7 mouse cellular contexts compared by ENCODE assay signal in the genomic region with DNA sequence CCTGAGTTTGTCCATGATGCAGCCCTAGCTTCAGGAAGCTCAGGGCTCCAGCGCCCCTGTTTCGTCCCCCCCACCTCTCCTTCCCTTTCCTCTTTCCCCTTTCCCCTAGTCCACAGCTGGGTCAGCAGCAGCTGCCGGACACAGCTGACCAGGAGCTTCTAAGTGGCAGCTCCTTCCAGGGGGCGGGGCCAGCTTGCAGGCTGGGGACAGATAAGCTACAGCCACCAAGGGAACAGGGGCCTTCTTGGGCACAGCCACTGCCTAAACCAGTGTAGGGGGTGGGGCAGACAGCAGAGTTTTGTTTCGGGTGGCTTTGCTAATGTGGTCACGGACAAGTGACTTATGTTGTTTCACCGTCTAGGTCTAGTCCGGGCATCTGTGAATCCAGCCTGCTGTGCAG. TPM values are rescaled to one million over a fixed set of nuclear protein-coding genes. Genes with fewer than 3 reads are reported as not detected.
A peak's percentile ranks its signal among the peaks of the same experiment; 100 is the strongest.
DNase-seq lines count a peak whose midpoint lies in the region; ATAC-seq and TF ChIP-seq lines count a peak whose summit lies in the region.

Gene Epor (minus strand): TSS at position 90 of the 400 bp plus-strand sequence.

- peak within 1 kb of the TSS; percentile 91 for H3K27ac ChIP-seq in MEL (ENCODE audit: control insufficient read depth, low read depth, low read length)
- no peak within 1 kb of the TSS for H3K27ac ChIP-seq in intestine, postnatal 0 days (ENCODE audit: low read depth, low read length)
- H3K27ac ChIP-seq in lung, postnatal 0 days (ENCODE audit: low read length), result no peak within 1 kb of the TSS
- no peak within 1 kb of the TSS for H3K27ac ChIP-seq in small intestine, adult 2 months (ENCODE audit: insufficient read depth, low read depth, low read length)

- H3K9me3 ChIP-seq in MEL (replicated peaks; ENCODE audit: insufficient read depth, low read length), result no peaks in the 10 kb centered on the region
- H3K9me3 ChIP-seq in intestine, postnatal 0 days (ENCODE audit: control insufficient read depth), result no peaks in the 10 kb centered on the region
- no peaks in the 10 kb centered on the region for H3K9me3 ChIP-seq in lung, postnatal 0 days (ENCODE audit: low read length)

- H3K79me2 ChIP-seq in MEL (ENCODE audit: control insufficient read depth, insufficient read depth, low read length, poor library complexity), result peaks cover 41% of the 10 kb centered on the region

- peak within 1 kb of the TSS; percentile 77 for H3K9ac ChIP-seq in MEL (ENCODE audit: control insufficient read depth, low read depth, low read length, poor library complexity, severe bottlenecking)
- H3K9ac ChIP-seq in intestine, postnatal 0 days (ENCODE audit: low read depth, low read length), result 0 out of 2 replicates have a peak within 1 kb of the TSS, but pooled peaks have one; percentile 17
- H3K9ac ChIP-seq in lung, postnatal 0 days (replicated peaks; ENCODE audit: low read depth), result no peak within 1 kb of the TSS; the same call in 1 of the 2 replicates

- TF ChIP-seq POLR2A in MEL (IDR thresholded peaks at IDR 0.05; ENCODE audit: control insufficient read depth in 1 of 2, insufficient read depth in 1 of 2, low read depth in 1 of 2, low read length in 2 of 2, poor library complexity in 1 of 2), result no peak
- no peak for TF ChIP-seq POLR2A in small intestine, adult 2 months (IDR thresholded peaks at IDR 0.05; ENCODE audit: low read depth, low read length)

- peaks cover 14 to 26% of the 10 kb centered on the region in 2 experiments for H3K36me3 ChIP-seq in MEL (ENCODE audit: control insufficient read depth in 1 of 2, insufficient read depth in 2 of 2, low read length in 2 of 2)
- no peaks in the 10 kb centered on the region for H3K36me3 ChIP-seq in intestine, postnatal 0 days (ENCODE audit: control insufficient read depth, insufficient read depth)
- no peaks in the 10 kb centered on the region for H3K36me3 ChIP-seq in lung, postnatal 0 days (ENCODE audit: insufficient read depth, low read length)
- no peaks in the 10 kb centered on the region for H3K36me3 ChIP-seq in small intestine, adult 2 months (ENCODE audit: control insufficient read depth, insufficient read depth, low read length)

- no peak for TF ChIP-seq EP300 in MEL (IDR thresholded peaks at IDR 0.05; ENCODE audit: low read depth in 1 of 2, low read length in 2 of 2)
- no peak for TF ChIP-seq EP300 in lung, postnatal 0 days (IDR thresholded peaks at IDR 0.05)

- peak; percentile 9; the same call in 1 of the 2 replicates for ATAC-seq in granulocyte monocyte progenitor cell, adult 5-6 weeks (replicated peaks; ENCODE audit: poor library complexity, severe bottlenecking)
- no peak for ATAC-seq in intestine, postnatal 0 days
- peak; percentile 42 for ATAC-seq in lung, postnatal 0 days
- no peak for ATAC-seq in frontal cortex, adult (ENCODE audit: low TSS enrichment)

- peak within 1 kb of the TSS; percentile 88 for H3K4me2 ChIP-seq in intestine, postnatal 0 days (replicated peaks; ENCODE audit: low read depth)
- H3K4me2 ChIP-seq in lung, postnatal 0 days (replicated peaks; ENCODE audit: low read depth, low read length), result peak within 1 kb of the TSS; percentile 81

- peak; percentile 95 for DNase-seq in MEL (ENCODE audit: low read depth, low spot score)
- peak; percentile 82 for DNase-seq in c-Kit-positive CD71-positive TER-119-positive erythroid progenitor cells, embryonic 14.5 days (ENCODE audit: low spot score)
- peak; percentile 51 for DNase-seq in lung, postnatal 0 days (ENCODE audit: low spot score)

- peak within 1 kb of the TSS; percentile 75 to 77 for H3K4me3 ChIP-seq in MEL (ENCODE audit: control insufficient read depth in 1 of 2, insufficient read depth in 1 of 2, low read depth in 2 of 2, low read length in 2 of 2)
- peak within 1 kb of the TSS; percentile 50 for H3K4me3 ChIP-seq in intestine, postnatal 0 days (ENCODE audit: low read depth, low read length)
- H3K4me3 ChIP-seq in lung, postnatal 0 days (ENCODE audit: low read depth, low read length), result peak within 1 kb of the TSS; percentile 37
- peak within 1 kb of the TSS; percentile 57 for H3K4me3 ChIP-seq in small intestine, adult 2 months (ENCODE audit: low read depth, low read length)

- H3K4me1 ChIP-seq in MEL (ENCODE audit: control insufficient read depth in 1 of 2, insufficient read depth in 2 of 2, low read length in 2 of 2), result peaks cover 13 to 27% of the 10 kb centered on the region in 2 experiments
- no peaks in the 10 kb centered on the region; the same call in 1 of the 2 replicates for H3K4me1 ChIP-seq in intestine, postnatal 0 days (replicated peaks; ENCODE audit: control insufficient read depth, insufficient read depth, low read length)
- peaks cover 25% of the 10 kb centered on the region for H3K4me1 ChIP-seq in lung, postnatal 0 days (ENCODE audit: insufficient read depth, low read depth, low read length)
- H3K4me1 ChIP-seq in small intestine, adult 2 months (ENCODE audit: control insufficient read depth, insufficient read depth, insufficient read length, low read length), result peaks cover 15% of the 10 kb centered on the region

- no peak for TF ChIP-seq RAD21 in MEL (IDR thresholded peaks at IDR 0.05; ENCODE audit: low read depth, low read length)

- WGBS in intestine, postnatal 0 days, result 29% methylated on average over 7 of the region's 8 CpGs
- 15% methylated on average over 7 of the region's 8 CpGs for WGBS in lung, postnatal 0 days
- 42% methylated on average over 8 of the region's 8 CpGs for WGBS in small intestine, adult 2 months

- no peak for TF ChIP-seq CTCF in MEL (IDR thresholded peaks at IDR 0.05 in 2 of 3, conservative IDR thresholded peaks at IDR 0.05 in 1 of 3; ENCODE audit: control insufficient read depth in 1 of 3, insufficient read depth in 1 of 3, low read depth in 2 of 3, low read length in 3 of 3, poor library complexity in 1 of 3, severe bottlenecking in 1 of 3)
- TF ChIP-seq CTCF in intestine, postnatal 0 days (IDR thresholded peaks at IDR 0.05; ENCODE audit: low read depth), result no peak
- TF ChIP-seq CTCF in lung, postnatal 0 days (IDR thresholded peaks at IDR 0.05), result no peak
- no peak for TF ChIP-seq CTCF in small intestine, adult 2 months (IDR thresholded peaks at IDR 0.05; ENCODE audit: extremely low read depth, insufficient read length, insufficient replicate concordance, low read depth, low read length)

- peaks cover 0 to 1% of the 10 kb centered on the region in 2 experiments; a peak in 1 of 4 replicates for H3K27me3 ChIP-seq in MEL (ENCODE audit: control insufficient read depth in 1 of 2, insufficient read depth in 2 of 2, low read length in 2 of 2)
- H3K27me3 ChIP-seq in intestine, postnatal 0 days (replicated peaks; ENCODE audit: control insufficient read depth, insufficient read depth, low read length), result peaks cover 34% of the 10 kb centered on the region
- 0 out of 2 replicates have a peak, but pooled peaks cover 7% of the 10 kb centered on the region for H3K27me3 ChIP-seq in lung, postnatal 0 days (replicated peaks; ENCODE audit: insufficient read depth, low read length)
- peaks cover 32% of the 10 kb centered on the region for H3K27me3 ChIP-seq in small intestine, adult 2 months (ENCODE audit: control insufficient read depth, insufficient read depth, low read length)

TF ChIP-seq in MEL, 35 proteins besides CTCF, POLR2A, EP300 and RAD21:
- TF ChIP-seq ZKSCAN1 (IDR thresholded peaks at IDR 0.05; ENCODE audit: low read depth, low read length), result no peak
- TF ChIP-seq TAL1 (IDR thresholded peaks at IDR 0.05; ENCODE audit: low read length), result peak; percentile 78
- peak; percentile 87 for TF ChIP-seq GATA1 (IDR thresholded peaks at IDR 0.05; ENCODE audit: low read depth, low read length)

RNA-seq across cellular contexts. Expression of gene Epor, which starts in this region (rescaled TPM):
- 139 and 192 TPM in 2 replicates for total RNA-seq in MEL (2012; rRNA removed)
- polyA plus RNA-seq in MEL (2012; ENCODE audit: insufficient read depth in 1 of 2, insufficient read length in 2 of 2, low read depth in 1 of 2, low replicate concordance in 2 of 2, missing spikeins in 1 of 2), result 100 to 1,000 TPM in 1 of 2 experiments, not detected in 1; 440 TPM
- total RNA-seq in granulocyte monocyte progenitor cell, adult 5-6 weeks (2014; fragmentation: Nextera tagmentation), result 0.21 and 0.41 TPM in 2 replicates
- 0.77 TPM in 1 of 2 replicates, not detected in the other for total RNA-seq in granulocyte monocyte progenitor cell, adult 5-6 weeks (2017)
- 3.2 and 3.8 TPM in 2 replicates for polyA plus RNA-seq in intestine, postnatal 0 days (2015; fragmentation: Nextera tagmentation; extraction: Ambion mirVana)
- polyA plus RNA-seq in lung, postnatal 0 days (2015; fragmentation: Nextera tagmentation; extraction: Ambion mirVana), result 5.7 and 7.4 TPM in 2 replicates
- 0.95 and 2.4 TPM in 2 replicates for polyA plus RNA-seq in small intestine, adult 2 months (2012; rRNA removed)

Comparison
In these comparisons a context has a peak if more than half of its experiments do, and no peak if none do; other contexts are left out.
1. RNA of gene Epor (total RNA-seq): 139 to 192 TPM in MEL; 0.21 to 0.77 TPM in granulocyte monocyte progenitor cell, adult 5-6 weeks; every median in the first group is over 10 times any median in the second.
2. Peak in ATAC-seq in granulocyte monocyte progenitor cell, adult 5-6 weeks; RNA of the gene not detected or under 1 TPM.
3. Peak in every context shown above with its lines, with median percentiles within 50 percentile points of each other: DNase-seq and H3K4me3 ChIP-seq.